Mouse (Mus musculus) heart, postnatal 0 days (tissue): Measurements from ENCODE around the gene Lrrc20.

Experiments
- CTCF ChIP-seq: IDR thresholded peaks from 2 replicates; pipeline ENCODE4 v1.5.1; 2016; ENCODE audit warnings: antibody characterized with exemption, control low read depth, low read depth
- EP300 ChIP-seq: IDR thresholded peaks from 2 replicates; pipeline ENCODE4 v1.6.1; 2016; ENCODE audit warnings: antibody characterized with exemption, low read depth

DNA sequence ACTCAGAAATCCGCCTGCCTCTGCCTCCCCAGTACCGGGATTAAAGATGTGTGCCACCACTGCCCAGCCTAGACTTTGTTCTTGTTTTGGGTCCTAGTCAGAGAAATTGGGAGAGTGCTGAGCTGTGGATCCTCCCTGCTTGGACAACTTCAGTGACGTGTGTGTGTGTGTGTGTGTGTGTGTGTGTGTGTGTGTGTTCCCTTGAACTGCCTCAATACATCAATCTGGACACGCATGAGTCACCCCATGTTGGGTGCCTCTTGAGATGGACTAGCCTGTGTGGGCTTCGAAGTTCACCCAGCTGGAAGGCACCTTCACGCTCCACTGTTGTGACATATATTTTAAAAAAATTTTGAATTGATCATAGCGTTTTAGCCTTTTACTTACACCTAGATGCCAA, 7.2 kb downstream of the Lrrc20 start:
- TF ChIP-seq CTCF (no peak), EP300 (no peak)
